Mouse (Mus musculus) midbrain, embryonic 11.5 days (tissue): Measurements from ENCODE around the gene Lrrn4. TPM values are rescaled to one million over a fixed set of nuclear protein-coding genes. Genes with fewer than 3 reads are reported as not detected.

Experiments
- ATAC-seq: fragments of 200-750 bp; cut with Nextera tagmentation; 2 replicates; pipeline ENCODE4 v1.8.0; 2017; ENCODE audit warnings: moderate TSS enrichment, moderate library complexity; ENCODE audit not compliant: low FRiP score
- DNase-seq: peaks from one replicate; pipeline ENCODE4 v3.0.0; 2015; ENCODE audit warnings: low spot score; ENCODE audit errors: missing footprints
- H3K27ac ChIP-seq: fragments of 300-500 bp; sonication (generic); 2 replicates; pipeline ENCODE4 v1.5.1; 2014; ENCODE audit warnings: low read depth, low read length
- H3K27me3 ChIP-seq: fragments of 300-500 bp; sonication (generic); 2 replicates; pipeline ENCODE4 v1.6.1; 2014; ENCODE audit warnings: mild to moderate bottlenecking, low read length, moderate library complexity, mixed read lengths; ENCODE audit not compliant: control insufficient read depth, insufficient read depth
- H3K36me3 ChIP-seq: fragments of 300-500 bp; sonication (generic); 2 replicates; pipeline ENCODE4 v1.6.1; 2014; ENCODE audit warnings: mild to moderate bottlenecking, low read length, moderate library complexity, mixed read lengths; ENCODE audit not compliant: control insufficient read depth, insufficient read depth
- H3K4me1 ChIP-seq: fragments of 300-500 bp; sonication (generic); 2 replicates; pipeline ENCODE4 v1.6.1; 2014; ENCODE audit warnings: low read length; ENCODE audit not compliant: control insufficient read depth, insufficient read depth
- H3K4me2 ChIP-seq: fragments of 300-500 bp; sonication (generic); 2 replicates; pipeline ENCODE4 v1.6.1; 2014; ENCODE audit warnings: mild to moderate bottlenecking, moderate library complexity
- H3K4me3 ChIP-seq: fragments of 300-500 bp; sonication (generic); 2 replicates; pipeline ENCODE4 v1.5.1; 2014; ENCODE audit warnings: low read depth, low read length
- H3K9ac ChIP-seq: fragments of 300-500 bp; sonication (generic); 2 replicates; pipeline ENCODE4 v1.6.1; 2014; ENCODE audit warnings: low read length
- H3K9me3 ChIP-seq: fragments of 300-500 bp; sonication (generic); 2 replicates; pipeline ENCODE4 v1.6.1; 2016; ENCODE audit warnings: low read length; ENCODE audit not compliant: control insufficient read depth
- WGBS: fragments of 180-500 bp; shearing (Covaris S2); extraction: QIAGEN DNeasy Blood & Tissue Kit; methylation state at CpG from one replicate; pipeline ENCODE4 v1.1.7; 2014; 5-methylcytosine and 5-hydroxymethylcytosine counted together
- polyA plus RNA-seq: library from polyadenylated mRNA; unstranded; fragments of >200 nt; fragmentation: Nextera tagmentation; extraction: Ambion mirVana; gene quantifications from 2 replicates; pipeline ENCODE4 v1.2.1, GENCODE M21; 2014

Gene Lrrn4
- polyA plus RNA-seq, 1 experiment from 2014 or later = 0.14 TPM

DNA sequence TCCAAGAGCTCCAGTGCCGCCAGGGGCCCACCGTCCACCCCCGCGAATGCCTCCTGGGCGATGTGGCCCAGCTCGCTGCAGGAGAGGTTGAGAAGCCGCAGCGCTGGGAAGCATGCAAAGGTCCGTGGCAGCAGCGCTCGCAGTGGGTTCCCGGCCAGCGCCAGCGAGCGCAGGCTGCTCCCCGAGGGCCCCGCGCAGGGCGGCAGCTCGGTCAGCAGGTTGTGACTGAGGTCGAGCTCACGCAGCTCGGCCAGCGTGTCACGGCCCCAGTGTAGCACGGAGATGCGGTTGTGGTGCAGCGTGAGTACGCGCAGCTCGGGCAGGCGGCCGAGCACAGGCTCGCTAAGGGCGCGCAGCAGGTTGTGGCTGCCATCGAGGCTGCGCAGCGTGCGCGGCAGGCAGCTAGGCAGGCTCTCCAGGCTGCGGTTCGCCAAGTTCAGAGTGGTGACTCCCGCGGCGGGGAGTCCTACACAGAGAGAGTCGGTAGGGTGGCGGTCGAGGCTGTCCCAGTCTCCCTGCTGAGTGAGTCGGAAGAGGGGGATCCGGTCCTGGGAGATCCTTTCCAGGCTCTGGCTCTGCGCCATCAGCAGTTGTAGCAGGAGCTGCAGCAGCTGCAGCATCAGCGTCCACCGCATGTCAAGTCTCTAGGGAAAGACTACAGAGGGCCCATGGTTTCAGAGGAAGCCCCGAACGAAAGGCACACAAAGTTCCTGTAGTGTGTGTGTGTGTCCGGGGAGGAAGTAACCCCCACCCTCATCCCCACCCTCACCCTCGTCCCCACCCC, 1.2 kb downstream of the Lrrn4 start:
- H3K4me2 ChIP-seq = peak overlapping the region; percentile 91
- peak overlapping the region; percentile 6; the same call in 1 of the 2 replicates for H3K9ac ChIP-seq
- H3K9me3 ChIP-seq = no peaks in the 10 kb centered on the region
- ATAC-seq (peak; percentile 73), DNase-seq (peak; percentile 97)
- H3K27ac ChIP-seq = no peak overlapping the region
- peaks cover 18% of the 10 kb centered on the region for H3K4me1 ChIP-seq
- peak overlapping the region; percentile 53 for H3K4me3 ChIP-seq
- H3K27me3 ChIP-seq = peaks cover 30% of the 10 kb centered on the region
- H3K36me3 ChIP-seq = no peaks in the 10 kb centered on the region
- under 1% methylated on average over 58 of the region's 58 CpGs for WGBS

DNA sequence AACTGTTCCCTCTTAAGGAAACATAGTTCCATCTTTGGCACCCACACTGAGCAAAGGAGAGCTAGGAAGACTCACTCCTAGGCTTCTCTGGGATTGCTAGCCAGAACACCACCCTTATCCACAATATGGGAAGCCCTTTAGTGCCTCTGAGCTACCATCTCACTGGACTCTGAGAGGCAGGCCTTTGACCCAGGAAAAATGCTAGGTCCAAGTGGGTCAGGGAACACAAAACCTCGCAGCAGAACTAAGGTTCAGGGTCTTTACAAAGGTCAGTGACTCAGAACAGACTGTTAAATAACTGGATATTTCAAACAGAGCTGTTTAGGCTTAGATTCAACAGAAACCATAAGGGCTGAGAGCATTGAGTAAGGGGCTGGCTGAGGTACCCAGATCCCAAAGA, 3.7 kb downstream of the Lrrn4 start:
- WGBS = 64% methylated on average over 1 of the region's 1 CpGs

DNA sequence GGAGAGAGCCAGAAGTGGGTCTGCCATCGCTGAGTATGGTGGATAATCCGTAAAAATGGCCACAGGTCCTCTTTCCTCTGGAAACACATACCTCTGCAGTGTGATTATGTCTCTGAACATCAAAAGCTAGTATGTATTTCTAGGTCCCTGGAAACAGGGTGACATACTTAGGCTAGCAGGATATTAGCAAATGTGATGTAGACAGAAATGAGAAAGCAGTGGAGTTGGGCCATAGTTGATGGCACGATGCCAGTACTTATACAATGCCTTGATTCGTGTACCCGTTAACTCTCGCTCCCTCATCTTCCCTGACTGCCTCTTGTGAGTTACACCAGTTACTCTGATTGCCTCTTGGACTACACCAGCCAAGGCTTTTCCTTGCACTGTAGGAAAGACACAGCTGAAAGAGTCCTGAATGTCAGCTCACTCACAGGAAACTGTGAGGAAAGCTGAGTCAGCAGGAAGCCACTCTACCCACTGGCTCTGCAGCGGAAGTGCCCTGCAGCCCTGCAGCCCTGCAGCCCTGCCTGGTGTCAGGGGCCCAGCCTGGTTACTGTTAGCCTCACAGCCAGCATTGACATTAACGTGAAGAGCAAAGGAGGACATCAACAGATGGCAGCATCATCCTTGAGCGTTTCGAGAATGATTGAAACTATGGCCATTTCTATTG, 6.9 kb downstream of the Lrrn4 start:
- H3K9ac ChIP-seq = no peak overlapping the region
- no peak overlapping the region for H3K4me2 ChIP-seq
- no peak overlapping the region for H3K27ac ChIP-seq
- H3K27me3 ChIP-seq = peaks cover 8% of the 10 kb centered on the region
- 88% methylated on average over 10 of the region's 10 CpGs for WGBS
- no peak for DNase-seq
- H3K9me3 ChIP-seq = no peaks in the 10 kb centered on the region
- ATAC-seq = no peak
- peaks cover under 1% of the 10 kb centered on the region; the same call in 1 of the 2 replicates for H3K4me1 ChIP-seq
- no peak overlapping the region for H3K4me3 ChIP-seq
- H3K36me3 ChIP-seq = no peaks in the 10 kb centered on the region

More for the DNA sequence above, 3.7 kb downstream of the Lrrn4 start:
- peaks cover 30% of the 10 kb centered on the region for H3K27me3 ChIP-seq
- H3K4me3 ChIP-seq = no peak overlapping the region
- H3K9me3 ChIP-seq = no peaks in the 10 kb centered on the region
- H3K27ac ChIP-seq = no peak overlapping the region
- ATAC-seq (no peak), DNase-seq (no peak)
- H3K9ac ChIP-seq = no peak overlapping the region
- no peak overlapping the region for H3K4me2 ChIP-seq
- H3K36me3 ChIP-seq = no peaks in the 10 kb centered on the region
- peaks cover 18% of the 10 kb centered on the region for H3K4me1 ChIP-seq

DNA sequence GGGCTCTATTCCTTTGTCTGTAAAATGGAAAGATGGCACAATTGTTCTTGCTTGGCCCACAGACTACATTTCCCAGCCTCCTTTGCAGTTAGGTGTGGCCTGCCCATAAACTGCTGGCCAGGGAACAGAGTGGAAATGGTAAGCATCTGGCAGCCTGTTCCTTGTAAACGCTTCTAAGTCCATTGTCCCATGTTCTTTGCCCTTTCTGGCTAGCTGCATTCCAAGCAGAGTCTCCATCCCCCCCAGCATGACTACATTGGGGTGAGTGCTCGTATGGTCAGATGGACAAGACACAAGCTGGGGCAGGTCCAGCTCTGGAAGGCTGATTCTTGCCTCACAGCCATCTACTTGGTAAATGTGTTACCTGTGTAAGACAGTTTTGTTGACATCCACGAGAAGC, 9.0 kb downstream of the Lrrn4 start:
- Histone ChIP-seq H3K9me3 (no peaks in the 10 kb centered on the region), H3K27ac (no peak overlapping the region), H3K4me1 (no peaks in the 10 kb centered on the region), H3K9ac (no peak overlapping the region), H3K4me2 (no peak overlapping the region), H3K4me3 (no peak overlapping the region), H3K27me3 (no peaks in the 10 kb centered on the region), H3K36me3 (no peaks in the 10 kb centered on the region)
- WGBS = 63% methylated on average over 3 of the region's 3 CpGs
- no peak for ATAC-seq
- DNase-seq = no peak

DNA sequence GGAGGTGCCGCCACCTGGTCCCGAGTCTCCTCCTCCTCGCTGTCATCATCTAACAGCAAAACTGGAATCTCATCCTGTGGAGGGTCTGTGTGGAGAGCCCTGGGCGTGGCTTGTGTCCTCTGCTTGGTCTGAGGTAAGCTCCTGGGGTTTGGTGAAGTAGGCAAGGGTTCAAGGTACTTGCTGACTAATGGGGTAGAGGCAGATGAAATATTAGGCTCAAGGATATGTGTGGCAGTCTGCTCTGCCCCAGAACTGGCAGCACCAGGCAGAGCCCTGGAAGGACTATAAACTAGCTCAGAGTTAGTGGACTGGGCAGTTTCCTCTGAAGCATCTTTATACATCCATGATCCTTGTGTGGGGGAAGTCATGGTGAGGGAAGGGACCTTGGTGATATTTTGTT, 10.4 kb downstream of the Lrrn4 start:
- no peak overlapping the region for H3K4me2 ChIP-seq
- no peaks in the 10 kb centered on the region for H3K27me3 ChIP-seq
- no peaks in the 10 kb centered on the region for H3K36me3 ChIP-seq
- no peak overlapping the region for H3K4me3 ChIP-seq
- H3K9ac ChIP-seq = no peak overlapping the region
- WGBS = 76% methylated on average over 4 of the region's 4 CpGs
- H3K4me1 ChIP-seq = no peaks in the 10 kb centered on the region
- no peak for DNase-seq
- ATAC-seq = no peak
- no peak overlapping the region for H3K27ac ChIP-seq
- no peaks in the 10 kb centered on the region for H3K9me3 ChIP-seq

DNA sequence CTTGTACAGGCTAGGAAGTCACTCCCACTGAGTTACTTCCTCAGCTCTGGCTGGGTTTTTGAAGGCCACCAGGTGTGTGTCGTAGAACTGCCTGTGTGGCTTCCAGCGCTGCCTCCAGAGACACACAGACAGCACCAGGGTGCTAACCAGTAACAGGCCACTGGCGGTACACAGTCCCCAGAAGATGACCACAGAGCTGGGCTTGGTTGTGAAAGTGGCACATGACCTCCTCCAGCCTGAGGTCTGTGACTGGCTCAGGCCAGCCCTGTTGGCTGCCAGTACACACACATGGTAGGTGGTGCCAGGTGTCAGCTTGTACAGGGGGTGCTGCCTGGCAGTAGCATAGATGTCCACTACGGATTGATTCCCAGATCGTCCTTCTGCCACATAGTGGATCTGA, 11.0 kb downstream of the Lrrn4 start:
- Histone ChIP-seq H3K27ac (no peak overlapping the region), H3K9me3 (no peaks in the 10 kb centered on the region), H3K27me3 (no peaks in the 10 kb centered on the region), H3K9ac (no peak overlapping the region), H3K36me3 (no peaks in the 10 kb centered on the region), H3K4me3 (no peak overlapping the region), H3K4me2 (no peak overlapping the region), H3K4me1 (no peaks in the 10 kb centered on the region)
- ATAC-seq (0 out of 2 replicates have a peak, but pooled peaks have one; percentile 30), DNase-seq (no peak)
- 91% methylated on average over 5 of the region's 5 CpGs for WGBS

DNA sequence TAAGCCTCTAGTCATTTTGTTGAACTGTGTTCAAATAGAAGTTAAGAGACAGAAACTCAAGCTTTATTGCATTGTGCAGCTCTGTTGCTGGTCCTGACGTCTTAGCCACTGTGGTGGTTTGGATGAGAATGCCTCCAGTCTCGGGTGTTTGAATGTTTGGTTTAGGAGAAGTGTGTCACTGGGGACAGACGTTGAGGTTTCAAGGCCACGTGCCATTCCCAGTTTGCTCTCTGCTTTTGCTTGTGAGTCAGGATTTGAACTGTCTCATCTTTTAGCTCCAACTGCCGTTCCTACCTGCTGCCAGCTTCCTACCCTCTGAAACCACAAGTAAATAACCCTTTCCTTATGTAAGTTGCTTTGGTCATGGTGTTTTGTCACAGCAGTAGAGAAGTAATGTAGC, 13.2 kb downstream of the Lrrn4 start:
- DNase-seq (no peak), ATAC-seq (no peak)
- H3K27me3 ChIP-seq = no peaks in the 10 kb centered on the region
- H3K4me2 ChIP-seq = no peak overlapping the region
- 73% methylated on average over 5 of the region's 5 CpGs for WGBS
- no peaks in the 10 kb centered on the region for H3K36me3 ChIP-seq
- H3K9me3 ChIP-seq = no peaks in the 10 kb centered on the region
- H3K4me3 ChIP-seq = no peak overlapping the region
- H3K9ac ChIP-seq = no peak overlapping the region
- H3K4me1 ChIP-seq = no peaks in the 10 kb centered on the region
- H3K27ac ChIP-seq = no peak overlapping the region

DNA sequence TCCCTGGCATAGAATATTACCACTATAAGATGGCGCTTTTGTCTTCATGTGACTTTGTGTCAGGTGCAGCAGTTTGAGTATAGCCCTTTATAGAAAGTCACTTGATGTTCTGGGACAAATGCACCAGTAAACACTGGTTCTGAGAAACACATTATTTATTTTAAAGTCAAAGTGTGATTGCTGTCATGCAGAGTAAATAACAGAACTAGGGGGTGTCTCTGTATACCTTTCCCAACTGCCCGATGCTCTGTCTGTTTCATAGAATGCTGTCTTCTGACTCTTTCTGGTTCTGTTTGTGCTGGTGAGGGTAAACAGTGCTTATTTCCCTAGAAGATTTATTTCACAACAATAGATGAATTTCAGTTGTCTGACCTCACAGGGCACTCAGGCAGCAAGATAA, 17.4 kb downstream of the Lrrn4 start:
- Histone ChIP-seq H3K36me3 (peaks cover 2% of the 10 kb centered on the region; the same call in 1 of the 2 replicates), H3K9ac (no peak overlapping the region), H3K4me3 (no peak overlapping the region), H3K4me2 (no peak overlapping the region), H3K27me3 (no peaks in the 10 kb centered on the region), H3K4me1 (no peaks in the 10 kb centered on the region), H3K9me3 (no peaks in the 10 kb centered on the region), H3K27ac (no peak overlapping the region)
- 98% methylated on average over 2 of the region's 2 CpGs for WGBS
- ATAC-seq = no peak
- no peak for DNase-seq

DNA sequence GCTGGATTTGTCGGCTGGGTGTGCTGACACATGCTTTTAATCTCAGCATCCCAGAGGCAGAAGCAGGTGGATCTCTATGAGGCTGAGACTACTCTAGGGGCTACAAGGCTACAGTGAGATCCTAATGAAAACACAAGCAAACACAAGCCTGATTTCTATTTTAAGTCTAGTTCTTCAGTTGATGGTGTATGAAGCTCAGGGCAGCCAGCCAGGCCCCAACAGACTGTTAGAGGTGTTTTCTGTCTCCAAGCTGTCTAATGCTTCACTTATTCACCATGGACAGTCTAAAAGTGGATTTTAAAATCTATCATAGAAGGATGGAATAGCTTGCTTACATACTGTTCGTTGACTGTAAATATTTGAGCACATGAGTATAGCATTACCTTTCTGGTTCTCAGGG, 19.2 kb downstream of the Lrrn4 start:
- WGBS = 97% methylated on average over 2 of the region's 2 CpGs
- ATAC-seq = no peak
- no peaks in the 10 kb centered on the region for H3K4me1 ChIP-seq
- H3K9me3 ChIP-seq = no peaks in the 10 kb centered on the region
- H3K9ac ChIP-seq = no peak overlapping the region
- no peak overlapping the region for H3K4me2 ChIP-seq
- H3K27me3 ChIP-seq = no peaks in the 10 kb centered on the region
- peaks cover 2% of the 10 kb centered on the region; the same call in 1 of the 2 replicates for H3K36me3 ChIP-seq
- no peak overlapping the region for H3K4me3 ChIP-seq
- H3K27ac ChIP-seq = no peak overlapping the region
- DNase-seq = no peak
